Mouse (Mus musculus): ENCODE data around the gene Rpl22.

DNA sequence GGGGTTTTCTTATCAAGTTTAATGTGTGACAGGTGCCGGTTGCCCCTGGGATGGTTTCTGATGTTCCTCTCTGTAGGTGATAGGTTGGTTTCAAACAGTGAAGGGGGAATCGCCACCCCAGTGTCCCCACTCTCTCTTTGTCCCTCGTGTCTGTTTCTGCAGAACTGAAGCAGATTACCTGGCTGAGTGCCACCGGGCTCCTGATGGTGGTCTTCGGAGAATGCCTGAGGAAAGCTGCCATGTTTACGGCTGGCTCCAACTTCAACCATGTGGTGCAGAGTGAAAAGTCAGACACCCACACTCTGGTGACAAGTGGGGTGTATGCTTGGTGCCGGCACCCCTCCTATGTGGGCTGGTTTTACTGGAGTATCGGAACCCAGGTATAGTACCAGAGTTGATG, 25.2 kb upstream of the Rpl22 start:
- no peak for TF ChIP-seq CTCF (IDR thresholded peaks at IDR 0.05; ENCODE audit: control insufficient read depth, insufficient read depth, low read length)
- no peak for TF ChIP-seq POLR2A (IDR thresholded peaks at IDR 0.05; ENCODE audit: borderline replicate concordance, control insufficient read depth, low read depth, low read length)

All from bone marrow, adult 2 months (tissue).